Mouse (Mus musculus): ENCODE results near the gene Haus7. TPM values are rescaled to one million over a fixed set of nuclear protein-coding genes. Genes with fewer than 3 reads are reported as not detected.

Gene Haus7
- polyA plus RNA-seq (2015; fragmentation: Illumina TruSeq; extraction: RNeasy Lipid Tissue Mini Kit (QIAGEN cat#74804); ENCODE audit: low read depth, low replicate concordance): 12.0 TPM

GRCm38 (mm10) chrX:73458877-73459392 is at the start of gene Haus7:
TSS of gene Haus7 (minus strand) at chrX:73459044.

GRCm38 (mm10) chrX:73483484-73483810 is 24.6 kb upstream of the Haus7 start, which contains the start of gene Bgn:
TSS of gene Bgn (plus strand) at chrX:73483602.

GRCm38 (mm10) chrX:73435252-73435651 is 23.6 kb downstream of the Haus7 start, which contains the start of gene Trex2:
TSS of gene Trex2 (minus strand) at chrX:73435344.

GRCm38 (mm10) chrX:73410880-73411517 is 47.8 kb downstream of the Haus7 start, which contains the start of gene Zfp92:
TSS of gene Zfp92 (plus strand) at chrX:73411096.

GRCm38 (mm10) chrX:73398636-73399035 is 60.2 kb downstream of the Haus7 start, which contains the start of gene Gm18336:
TSS of gene Gm18336 (minus strand) at chrX:73398736.

Other genes starting within 250 kb of the Haus7 start
- 0.74 TPM for gene Xlr4b, start 244.7 kb downstream of the Haus7 start, polyA plus RNA-seq (2015; fragmentation: Illumina TruSeq; extraction: RNeasy Lipid Tissue Mini Kit (QIAGEN cat#74804); ENCODE audit: low read depth, low replicate concordance)
- 14.6 TPM for gene F8a, start 230.8 kb downstream of the Haus7 start, polyA plus RNA-seq (2015; fragmentation: Illumina TruSeq; extraction: RNeasy Lipid Tissue Mini Kit (QIAGEN cat#74804); ENCODE audit: low read depth, low replicate concordance)
- gene Xlr4c, start 215.9 kb downstream of the Haus7 start, polyA plus RNA-seq (2015; fragmentation: Illumina TruSeq; extraction: RNeasy Lipid Tissue Mini Kit (QIAGEN cat#74804); ENCODE audit: low read depth, low replicate concordance): not detected
- gene Xlr3c, start 193.7 kb downstream of the Haus7 start, polyA plus RNA-seq (2015; fragmentation: Illumina TruSeq; extraction: RNeasy Lipid Tissue Mini Kit (QIAGEN cat#74804); ENCODE audit: low read depth, low replicate concordance): not detected
- gene Xlr5a, start 166.1 kb downstream of the Haus7 start, polyA plus RNA-seq (2015; fragmentation: Illumina TruSeq; extraction: RNeasy Lipid Tissue Mini Kit (QIAGEN cat#74804); ENCODE audit: low read depth, low replicate concordance): not detected
- not detected for gene Xlr5c, start 166.1 kb downstream of the Haus7 start, polyA plus RNA-seq (2015; fragmentation: Illumina TruSeq; extraction: RNeasy Lipid Tissue Mini Kit (QIAGEN cat#74804); ENCODE audit: low read depth, low replicate concordance)
- not detected for gene Gm45015, start 122.2 kb downstream of the Haus7 start, polyA plus RNA-seq (2015; fragmentation: Illumina TruSeq; extraction: RNeasy Lipid Tissue Mini Kit (QIAGEN cat#74804); ENCODE audit: low read depth, low replicate concordance)
- 13.9 TPM for gene Zfp275, start 116.4 kb downstream of the Haus7 start, polyA plus RNA-seq (2015; fragmentation: Illumina TruSeq; extraction: RNeasy Lipid Tissue Mini Kit (QIAGEN cat#74804); ENCODE audit: low read depth, low replicate concordance)
- 0.19 TPM for gene Gm18336, start 60.3 kb downstream of the Haus7 start, polyA plus RNA-seq (2015; fragmentation: Illumina TruSeq; extraction: RNeasy Lipid Tissue Mini Kit (QIAGEN cat#74804); ENCODE audit: low read depth, low replicate concordance)
- 2.3 TPM for gene Zfp92, start 47.9 kb downstream of the Haus7 start, polyA plus RNA-seq (2015; fragmentation: Illumina TruSeq; extraction: RNeasy Lipid Tissue Mini Kit (QIAGEN cat#74804); ENCODE audit: low read depth, low replicate concordance)
- not detected for gene Trex2, start 23.7 kb downstream of the Haus7 start, polyA plus RNA-seq (2015; fragmentation: Illumina TruSeq; extraction: RNeasy Lipid Tissue Mini Kit (QIAGEN cat#74804); ENCODE audit: low read depth, low replicate concordance)
- 13.7 TPM for gene Bgn, start 24.6 kb upstream of the Haus7 start, polyA plus RNA-seq (2015; fragmentation: Illumina TruSeq; extraction: RNeasy Lipid Tissue Mini Kit (QIAGEN cat#74804); ENCODE audit: low read depth, low replicate concordance)
- gene Atp2b3, start 44.0 kb upstream of the Haus7 start, polyA plus RNA-seq (2015; fragmentation: Illumina TruSeq; extraction: RNeasy Lipid Tissue Mini Kit (QIAGEN cat#74804); ENCODE audit: low read depth, low replicate concordance): 55.4 TPM
- 0.68 TPM for gene Dusp9, start 180.4 kb upstream of the Haus7 start, polyA plus RNA-seq (2015; fragmentation: Illumina TruSeq; extraction: RNeasy Lipid Tissue Mini Kit (QIAGEN cat#74804); ENCODE audit: low read depth, low replicate concordance)
- 115 TPM for gene Pnck, start 201.1 kb upstream of the Haus7 start, polyA plus RNA-seq (2015; fragmentation: Illumina TruSeq; extraction: RNeasy Lipid Tissue Mini Kit (QIAGEN cat#74804); ENCODE audit: low read depth, low replicate concordance)
- 75.3 TPM for gene Slc6a8, start 214.1 kb upstream of the Haus7 start, polyA plus RNA-seq (2015; fragmentation: Illumina TruSeq; extraction: RNeasy Lipid Tissue Mini Kit (QIAGEN cat#74804); ENCODE audit: low read depth, low replicate concordance)